Mouse (Mus musculus): ENCODE results near the gene Bsn.

Bsn gene

DNA sequence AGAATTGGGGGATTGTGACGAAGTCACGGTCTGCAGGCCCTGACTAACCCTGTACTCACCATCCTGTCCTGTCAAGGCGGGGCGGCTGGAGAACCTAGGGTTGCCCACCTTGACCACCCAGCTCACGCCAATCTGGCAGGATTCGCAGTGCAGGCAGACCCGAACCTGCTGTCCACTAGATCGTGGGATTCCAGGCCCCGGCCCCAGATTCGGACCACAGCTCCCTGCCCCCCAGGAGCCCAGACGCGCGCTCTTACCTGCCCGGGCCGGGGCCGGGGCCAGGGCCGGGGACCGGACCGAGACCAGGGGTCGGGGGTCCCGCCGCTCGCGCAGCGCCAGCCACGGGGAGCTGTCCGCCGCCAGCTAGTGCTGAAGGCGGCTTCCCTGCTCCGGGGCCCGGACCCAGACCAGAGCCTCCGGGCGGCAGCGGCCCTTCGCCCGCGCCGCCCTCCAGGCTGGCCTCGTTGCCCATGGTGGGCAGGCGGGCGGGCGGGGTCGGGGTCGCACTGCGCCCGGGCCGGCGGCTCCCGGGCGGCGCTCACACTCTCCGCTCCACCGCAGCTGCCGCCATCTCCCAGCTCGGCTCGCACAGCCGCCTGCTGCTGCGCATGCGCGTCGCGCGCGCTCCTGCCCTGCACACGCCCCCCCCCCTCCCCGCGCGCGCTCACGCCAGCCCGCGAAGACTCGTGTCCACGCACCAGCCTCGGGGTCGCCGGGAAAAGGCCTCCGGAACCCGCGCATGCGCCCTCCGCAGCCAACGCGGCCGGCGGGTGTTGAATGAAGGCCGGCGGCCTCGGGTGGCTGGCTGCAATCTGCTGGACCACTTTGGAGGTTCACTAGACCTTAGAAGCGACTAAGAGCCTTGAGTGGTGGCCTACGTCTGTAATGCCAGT lies at the start of gene Bsn:
Bsn (minus strand) TSS at position 598 of the 893 bp plus-strand sequence.
- DNase-seq (ENCODE audit: low spot score in 2 of 2), result no peak

GRCm38 (mm10) chr9:108239951-108240350 lies 49.8 kb upstream of the Bsn start:
- DNase-seq (ENCODE audit: low spot score in 2 of 2), result no peak

GRCm38 (mm10) chr9:108238831-108239230 lies 48.6 kb upstream of the Bsn start:
- DNase-seq (ENCODE audit: low spot score in 2 of 2), result no peak

DNA sequence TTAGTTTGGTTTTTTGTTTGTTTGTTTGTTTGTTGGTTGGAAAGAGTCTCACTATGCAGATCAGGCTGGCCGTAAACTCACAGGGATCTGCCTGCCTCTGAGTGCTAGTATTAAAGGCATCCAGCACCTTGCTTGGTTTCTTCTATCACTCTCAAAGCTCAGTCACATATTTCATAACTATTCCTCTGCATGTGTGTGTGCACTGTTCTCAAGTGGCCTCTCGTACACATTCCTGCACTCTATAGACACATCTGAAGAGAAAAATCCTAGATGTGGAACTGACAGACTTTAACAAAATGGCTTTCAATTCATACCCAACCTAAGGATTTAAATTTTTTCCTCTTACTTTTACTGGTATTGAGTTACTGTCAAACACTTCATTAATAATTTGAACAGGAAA lies 48.2 kb upstream of the Bsn start:
- DNase-seq (ENCODE audit: low spot score in 2 of 2), result no peak

GRCm38 (mm10) chr9:108234682-108235081 lies 44.5 kb upstream of the Bsn start:
- no peak for DNase-seq (ENCODE audit: low spot score in 2 of 2)

DNA sequence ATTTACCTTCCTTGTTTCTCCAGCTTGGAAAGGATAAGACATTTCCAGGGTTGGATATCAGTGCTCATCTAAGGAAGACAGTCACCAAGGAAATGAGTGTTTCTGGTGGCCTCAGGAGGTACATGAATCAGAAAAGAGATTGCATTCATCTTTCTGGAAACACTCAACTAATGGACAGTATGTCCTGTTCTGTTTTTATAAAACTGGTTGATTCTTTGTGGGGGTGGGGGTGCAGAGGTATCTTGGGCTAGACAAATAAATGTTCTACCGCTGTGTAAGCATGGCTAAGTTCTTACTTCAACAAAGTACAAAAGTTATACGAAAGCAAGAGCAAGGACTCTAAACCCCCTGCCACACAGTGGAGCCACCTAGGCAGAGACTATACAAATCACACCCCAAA lies 42.7 kb upstream of the Bsn start:
- DNase-seq (ENCODE audit: low spot score in 2 of 2), result no peak

DNA sequence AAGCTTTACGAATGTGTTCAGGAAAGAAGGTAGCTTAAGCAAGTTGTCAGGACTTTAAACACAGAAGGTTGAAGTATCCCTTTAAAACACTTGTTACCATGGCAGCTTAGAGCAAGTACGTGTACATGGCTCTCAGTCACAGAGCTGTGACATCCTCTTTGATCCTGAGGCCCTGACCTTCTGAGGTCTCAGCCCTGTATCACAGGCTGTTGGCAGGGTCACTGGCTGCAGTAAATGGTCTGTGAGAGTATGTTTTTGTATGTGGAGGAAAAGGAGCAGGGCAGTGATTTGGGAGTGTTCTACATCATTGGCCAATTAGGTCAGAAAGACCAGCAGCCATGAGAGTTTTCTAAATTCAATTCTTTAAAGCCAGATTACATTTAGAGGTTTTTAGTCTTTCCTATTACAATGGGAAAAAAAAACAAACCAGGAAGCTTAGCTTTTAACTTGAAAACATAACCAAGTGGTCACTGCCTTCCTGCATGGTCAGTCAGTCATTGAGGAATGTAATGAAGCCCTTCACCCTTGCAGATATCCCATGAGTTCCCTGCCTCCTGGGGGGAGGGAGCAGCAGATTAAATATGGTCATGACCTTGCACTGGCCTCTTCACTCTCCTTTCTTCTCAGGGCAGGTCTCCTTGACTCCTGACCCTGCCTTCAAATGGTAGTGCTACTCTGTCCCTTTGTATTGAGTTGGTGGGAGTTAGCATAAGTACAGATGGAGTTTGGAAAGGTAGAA lies 37.9 kb upstream of the Bsn start:
- no peak for DNase-seq (ENCODE audit: low spot score in 2 of 2)

- no peak for DNase-seq (ENCODE audit: low spot score in 2 of 2)
Observed at GRCm38 (mm10) chr9:108225166-108225565, 35.0 kb upstream of the Bsn start.

DNA sequence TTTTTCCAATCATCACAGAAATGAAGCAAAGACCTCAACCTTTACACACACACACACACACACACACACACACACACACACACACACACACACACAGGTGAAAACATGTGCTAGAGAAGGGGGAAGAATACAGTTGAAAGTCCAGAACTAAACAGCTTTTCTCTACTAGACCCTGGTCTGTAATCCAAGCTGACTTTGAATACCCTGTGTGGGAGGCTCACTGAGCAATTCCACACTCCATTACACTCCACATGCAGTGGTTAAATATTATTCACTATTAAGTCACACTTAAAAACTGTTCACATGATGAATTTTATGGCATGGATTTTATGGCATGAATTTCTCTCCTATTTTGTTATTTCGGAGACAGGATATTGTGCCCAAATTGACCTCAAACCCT lies 33.4 kb upstream of the Bsn start:
- no peak for DNase-seq (ENCODE audit: low spot score in 2 of 2)

DNA sequence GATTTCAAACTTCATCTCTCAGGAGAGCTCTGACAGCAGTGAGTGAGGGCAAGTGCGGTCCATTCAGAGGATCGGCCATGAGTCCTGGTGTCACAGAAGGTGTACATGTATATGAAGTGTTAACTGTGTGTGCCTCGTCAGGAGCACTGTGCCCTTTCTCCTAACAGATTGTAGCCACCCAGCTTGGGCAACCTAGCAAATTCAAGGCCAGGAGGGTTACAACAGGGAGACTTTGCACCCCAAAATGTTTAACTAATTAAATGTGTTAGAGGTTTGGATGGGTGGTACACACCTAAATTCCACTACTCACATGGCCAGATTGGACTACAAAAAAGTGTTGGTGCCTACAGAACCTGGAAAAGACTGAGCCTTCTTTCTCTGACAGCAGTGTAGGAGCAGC lies 31.4 kb upstream of the Bsn start:
- no peak for DNase-seq (ENCODE audit: low spot score in 2 of 2)

GRCm38 (mm10) chr9:108220380-108220774 lies 30.2 kb upstream of the Bsn start:
- peak; percentile 69 to 71 for DNase-seq (ENCODE audit: low spot score in 2 of 2)

GRCm38 (mm10) chr9:108219766-108220379 lies 29.7 kb upstream of the Bsn start:
- DNase-seq (ENCODE audit: low spot score in 2 of 2), result peak; percentile 26 to 56

DNA sequence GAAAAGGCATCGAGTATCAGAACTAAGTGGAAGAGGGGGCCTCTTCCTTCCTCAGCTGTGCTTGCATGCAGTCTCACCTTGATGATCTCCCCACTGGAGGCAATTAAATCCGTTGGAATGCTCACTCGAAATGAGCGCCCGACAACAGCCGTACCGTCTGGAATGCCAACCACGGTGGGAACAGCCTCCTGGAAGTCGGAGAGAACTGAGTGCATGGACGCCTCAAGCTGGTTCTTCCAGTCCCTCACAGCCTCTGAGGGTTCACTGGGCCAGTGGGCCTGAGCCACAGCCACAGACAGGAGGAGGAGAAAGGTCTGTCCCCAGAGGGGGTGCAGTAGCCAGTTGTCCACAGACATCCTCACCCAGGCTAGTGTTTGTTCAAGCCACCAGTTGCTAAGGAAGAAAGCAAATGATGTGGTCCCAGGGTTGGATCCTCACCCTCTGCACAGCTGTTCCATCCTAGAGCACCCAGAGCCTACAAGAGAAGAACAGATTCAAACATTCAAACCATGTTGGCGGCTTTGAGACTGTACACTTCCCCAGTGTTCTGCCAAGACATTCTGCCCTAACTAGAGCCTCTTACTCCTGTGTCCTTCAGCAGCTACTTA lies 27.9 kb upstream of the Bsn start:
- DNase-seq (ENCODE audit: low spot score in 2 of 2), result peak in 1 of 2 experiments; percentile 37

DNA sequence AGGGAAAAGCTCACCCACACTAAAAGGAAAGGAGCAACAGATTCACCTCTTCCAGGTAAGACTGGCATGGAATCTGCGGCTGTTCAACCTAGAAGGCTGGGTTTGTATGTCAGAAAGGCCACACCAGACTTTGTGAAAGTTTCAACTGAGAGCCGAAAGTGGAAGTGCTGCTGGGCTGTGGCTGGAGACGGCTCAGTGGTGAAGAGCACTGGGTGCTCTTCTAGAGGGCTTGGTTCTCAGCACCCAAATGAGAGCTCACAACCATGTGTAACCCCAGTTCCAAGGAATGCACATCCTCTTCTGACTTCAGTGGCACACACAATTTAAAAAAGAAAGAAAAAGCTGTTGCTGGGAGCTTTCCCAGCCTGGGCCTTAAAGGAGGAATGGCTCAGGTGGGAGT lies 27.2 kb upstream of the Bsn start:
- DNase-seq (ENCODE audit: low spot score in 2 of 2), result no peak

DNA sequence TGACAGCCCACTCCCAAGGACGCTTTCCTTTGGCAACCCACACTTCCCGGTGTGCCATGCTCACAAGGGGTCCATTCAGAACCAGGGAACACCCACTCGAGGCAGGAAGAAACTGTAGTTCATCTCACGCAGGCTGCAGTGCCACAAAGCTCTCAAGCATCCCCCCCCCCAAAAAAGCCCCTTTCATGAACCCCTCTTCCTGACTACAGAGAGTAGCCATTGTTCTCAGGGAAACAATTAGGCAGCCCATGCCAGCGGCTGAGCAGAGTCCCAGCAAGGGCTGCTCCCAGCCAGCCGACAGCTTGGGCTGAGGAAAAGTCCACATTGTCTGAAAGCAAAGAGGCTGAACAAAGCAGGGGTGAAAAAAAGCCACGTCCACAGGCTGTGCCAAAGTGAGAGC lies 22.9 kb upstream of the Bsn start:
- DNase-seq (ENCODE audit: low spot score in 2 of 2), result no peak

DNA sequence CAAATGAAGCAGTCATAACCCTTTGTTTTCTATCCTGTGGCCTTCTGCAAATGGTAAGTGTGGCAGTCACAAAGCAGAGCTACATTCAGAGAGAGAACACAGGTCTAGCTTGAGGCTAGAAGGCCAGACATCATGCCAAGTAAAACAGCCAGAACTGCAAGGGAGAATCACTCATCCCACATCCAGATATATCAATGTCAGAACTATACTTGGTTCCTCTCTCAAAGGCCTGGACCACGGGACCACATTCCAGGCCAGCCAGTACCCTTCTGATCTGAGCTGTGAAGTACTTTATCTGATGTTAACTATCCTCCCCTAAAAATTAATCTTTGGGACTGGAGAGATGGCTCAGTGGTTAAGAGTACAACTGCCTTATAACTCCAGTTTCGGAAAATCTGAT lies 22.2 kb upstream of the Bsn start:
- DNase-seq (ENCODE audit: low spot score in 2 of 2), result no peak

- no peak for DNase-seq (ENCODE audit: low spot score in 2 of 2)
Observed at GRCm38 (mm10) chr9:108205571-108205901, 15.4 kb upstream of the Bsn start.

DNA sequence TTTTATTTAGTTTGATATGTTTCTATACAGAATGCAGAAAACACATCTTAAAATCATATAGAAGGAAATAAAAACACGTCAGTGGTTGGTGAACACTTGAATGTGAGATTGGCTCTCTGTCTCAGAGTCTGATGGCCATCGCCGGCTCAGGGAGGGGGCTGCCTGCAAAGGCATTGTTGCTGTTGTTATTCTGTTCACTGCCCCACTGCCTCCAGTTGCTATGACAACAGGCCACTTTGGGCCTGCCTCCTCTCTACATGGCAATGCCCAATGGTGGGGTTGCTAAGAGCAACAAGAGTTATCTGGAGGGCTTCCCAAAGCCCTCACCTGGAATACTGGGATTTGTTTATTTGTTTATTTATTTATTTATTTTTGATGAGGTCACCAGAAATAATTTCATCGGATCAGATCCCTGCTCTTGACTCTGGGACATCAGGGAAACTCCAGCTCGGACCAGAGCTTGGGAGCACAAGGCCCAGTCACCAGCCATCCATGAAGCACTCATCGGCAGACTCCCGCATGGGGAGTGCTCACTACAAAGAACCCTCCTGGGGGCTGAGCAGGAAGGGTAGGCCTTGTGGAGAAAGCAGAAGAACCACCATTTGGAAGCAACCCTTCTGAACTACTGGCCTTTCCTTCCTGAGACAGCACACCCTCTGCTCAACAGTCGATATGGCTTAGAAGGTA lies 14.8 kb upstream of the Bsn start:
- no peak for DNase-seq (ENCODE audit: low spot score in 2 of 2)

DNA sequence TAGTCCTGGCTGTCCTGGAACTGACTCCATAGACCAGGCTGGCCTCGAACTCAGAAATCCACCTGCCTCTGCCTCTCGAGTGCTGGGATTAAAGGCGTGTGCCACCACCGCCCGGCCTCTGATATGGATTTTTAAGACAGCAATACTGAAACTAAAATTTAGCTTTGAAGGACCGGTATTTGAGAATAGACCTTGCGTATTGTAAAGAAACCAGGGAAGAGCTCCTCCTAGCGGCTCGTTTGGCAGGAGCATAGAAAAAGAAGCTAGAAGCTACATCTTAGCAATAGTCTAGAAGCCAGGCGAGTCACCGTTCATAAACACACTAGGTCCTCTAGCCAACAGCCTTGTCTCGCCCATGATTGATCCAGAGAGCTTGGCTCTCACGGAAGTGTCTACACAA lies 12.8 kb upstream of the Bsn start:
- peak; percentile 52 to 70 for DNase-seq (ENCODE audit: low spot score in 2 of 2)

DNA sequence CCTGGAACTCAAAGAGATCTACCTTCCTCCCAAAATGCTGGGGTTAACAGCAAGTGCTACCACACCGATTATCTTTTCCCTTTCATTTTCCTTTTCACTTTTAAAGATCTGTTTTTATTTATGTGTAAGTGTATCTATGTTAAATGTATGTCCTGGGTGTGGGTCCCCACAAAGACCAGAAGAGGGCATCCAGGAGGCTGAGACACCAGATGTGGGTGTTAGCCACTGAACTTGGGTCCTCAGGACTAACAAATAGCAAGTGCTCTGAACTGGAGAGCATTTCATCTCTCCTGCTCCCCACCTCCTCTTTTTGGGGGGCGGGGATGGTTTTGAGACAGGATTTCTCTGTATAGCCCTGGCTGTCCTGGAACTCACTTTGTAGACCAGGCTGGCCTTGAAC lies 12.0 kb upstream of the Bsn start:
- DNase-seq (ENCODE audit: low spot score in 2 of 2), result no peak

DNA sequence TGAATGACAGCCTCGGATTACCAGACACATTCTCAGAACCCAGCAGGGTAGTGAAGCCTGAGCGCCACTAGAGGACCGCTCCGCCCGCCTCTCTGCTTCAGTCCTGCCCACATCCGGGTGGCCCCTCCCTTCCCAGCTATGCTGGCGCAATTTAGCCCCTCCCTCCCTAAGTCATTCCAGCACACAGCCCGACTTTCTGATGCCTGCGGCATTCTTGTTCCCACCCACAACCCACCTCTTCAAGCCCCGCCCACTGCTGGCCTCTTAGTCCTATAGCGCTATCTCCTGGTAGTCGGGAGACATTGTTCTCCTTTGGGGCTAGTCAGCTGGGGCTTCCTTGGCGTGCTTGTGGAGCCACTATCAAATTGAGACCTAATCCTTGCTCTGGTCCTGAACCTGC lies 11.0 kb upstream of the Bsn start:
- peak; percentile 95 for DNase-seq (ENCODE audit: low spot score in 2 of 2)

- no peak for DNase-seq (ENCODE audit: low spot score in 2 of 2)
Observed at GRCm38 (mm10) chr9:108198621-108199020, 8.4 kb upstream of the Bsn start.
